Mouse (Mus musculus) embryo, embryonic 9.5 days (tissue): ENCODE results near the gene 2210016L21Rik.
"Not testable (repeated sequence)": the region's sequence is repeated elsewhere in the genome, so short reads cannot be mapped to it uniquely, and the experiment has no call there.

Source experiments
- DNase-seq: peaks from one replicate; pipeline ENCODE4 v3.0.0-alpha.2; 2017; ENCODE audit errors: extremely low spot score

Gene 2210016L21Rik

DNA sequence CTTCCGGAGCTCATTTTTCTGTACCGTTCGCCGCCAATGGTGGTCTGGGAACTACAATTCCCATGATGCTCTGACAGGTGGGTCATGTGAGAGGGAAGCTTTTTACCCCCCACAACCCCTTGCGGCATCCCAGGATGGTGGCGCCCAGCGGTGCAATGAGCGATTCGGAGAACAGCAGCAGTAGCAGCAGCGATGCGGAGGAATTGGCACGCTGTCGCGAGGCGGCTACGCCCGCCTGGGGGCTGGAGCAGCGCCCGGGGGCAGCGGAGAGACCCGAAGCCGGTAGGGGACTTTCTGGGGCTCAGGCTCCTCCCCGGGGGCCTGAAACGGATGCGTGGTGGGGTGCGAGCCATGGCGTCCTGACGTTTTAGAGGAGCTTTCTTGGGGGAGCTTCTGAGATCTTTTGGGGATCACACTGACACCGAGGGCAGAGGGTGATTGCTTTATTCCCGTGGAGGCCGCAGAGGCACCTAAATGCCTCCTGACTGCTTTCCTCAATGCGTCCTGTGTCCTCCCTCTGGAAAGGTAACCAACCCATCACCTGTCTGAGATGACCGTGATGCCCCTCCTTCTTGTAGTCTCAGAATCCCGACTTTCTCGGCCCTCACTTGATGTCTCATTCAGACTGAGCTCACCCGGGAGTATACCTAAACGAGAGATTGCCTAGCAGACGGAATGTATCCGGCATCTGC is at the start of gene 2210016L21Rik:
TSS of gene 2210016L21Rik (plus strand) at position 85 of the 692 bp plus-strand sequence.
- DNase-seq = peak; percentile 87

DNA sequence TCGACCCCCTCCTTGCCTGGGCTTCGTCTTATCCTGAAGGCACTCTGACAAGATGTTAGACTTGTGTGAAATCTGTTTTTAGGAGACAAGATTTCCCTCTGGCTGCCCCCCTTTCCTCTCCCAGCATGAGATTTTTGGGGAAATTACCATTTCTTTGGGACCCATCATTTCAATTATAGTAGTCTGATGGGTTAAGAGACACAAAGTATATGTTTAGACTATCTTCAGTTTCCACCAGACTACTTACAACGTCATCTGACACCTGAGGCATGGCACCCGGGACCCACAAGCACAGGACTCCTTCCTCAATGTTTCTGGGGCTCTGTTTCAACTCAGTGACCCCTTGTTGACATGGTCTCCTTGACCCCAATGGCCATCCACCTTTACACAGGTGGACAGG is 46.4 kb upstream of the 2210016L21Rik start:
- DNase-seq = no peak

DNA sequence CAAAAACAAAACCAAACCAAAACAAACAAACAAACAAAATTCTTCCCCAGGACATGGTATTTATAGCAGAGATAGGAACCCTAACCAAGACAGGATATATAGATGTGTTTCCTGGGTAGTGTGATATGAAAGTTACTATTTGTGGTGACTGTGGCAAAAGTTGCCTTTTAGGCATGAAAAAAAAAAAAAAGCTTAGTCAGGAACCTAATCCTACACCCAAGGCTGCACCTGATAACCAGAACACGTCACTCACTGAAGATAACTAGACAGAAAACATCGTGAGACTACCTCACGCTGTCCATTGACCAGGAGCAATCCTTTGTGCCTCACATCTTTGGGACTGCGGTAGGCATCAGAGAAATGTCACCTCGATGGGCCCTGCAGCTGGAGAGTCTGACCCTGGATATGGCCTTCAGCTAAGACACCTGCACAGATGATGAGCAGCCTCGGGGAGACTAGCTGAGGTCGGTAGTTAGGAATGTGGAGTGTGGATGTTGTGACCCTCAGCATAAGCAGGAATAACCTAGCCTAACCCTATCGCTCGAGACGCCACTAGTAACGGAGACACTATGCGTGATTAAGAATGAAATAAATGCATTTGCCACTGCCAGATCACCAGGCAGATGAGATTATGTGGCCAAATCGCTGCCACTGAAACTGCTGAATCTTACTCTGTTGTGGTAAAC is 45.1 kb upstream of the 2210016L21Rik start, which contains the start of gene Oasl2:
TSS of gene Oasl2 (plus strand) at position 249 of the 686 bp plus-strand sequence.
- no peak for DNase-seq

DNA sequence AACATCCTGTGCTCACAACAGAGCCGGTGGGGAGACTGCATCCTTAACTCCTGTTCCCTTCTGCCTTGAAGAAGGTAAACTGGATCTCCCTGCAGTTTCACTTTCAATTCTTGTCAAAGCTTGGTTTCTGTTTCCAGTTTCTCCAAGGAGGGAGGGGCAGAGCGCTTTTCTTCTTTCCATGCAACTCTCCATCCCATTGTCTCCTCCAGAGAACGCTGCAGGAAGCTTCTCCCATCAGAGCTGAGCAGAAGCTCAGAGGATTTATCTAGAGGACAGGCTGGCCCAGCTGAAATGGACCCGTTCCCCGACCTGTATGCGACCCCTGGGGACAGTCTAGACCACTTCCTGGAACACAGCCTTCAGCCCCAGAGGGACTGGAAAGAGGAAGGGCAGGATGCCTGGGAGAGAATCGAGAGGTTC is 44.6 kb upstream of the 2210016L21Rik start:
- no peak for DNase-seq

DNA sequence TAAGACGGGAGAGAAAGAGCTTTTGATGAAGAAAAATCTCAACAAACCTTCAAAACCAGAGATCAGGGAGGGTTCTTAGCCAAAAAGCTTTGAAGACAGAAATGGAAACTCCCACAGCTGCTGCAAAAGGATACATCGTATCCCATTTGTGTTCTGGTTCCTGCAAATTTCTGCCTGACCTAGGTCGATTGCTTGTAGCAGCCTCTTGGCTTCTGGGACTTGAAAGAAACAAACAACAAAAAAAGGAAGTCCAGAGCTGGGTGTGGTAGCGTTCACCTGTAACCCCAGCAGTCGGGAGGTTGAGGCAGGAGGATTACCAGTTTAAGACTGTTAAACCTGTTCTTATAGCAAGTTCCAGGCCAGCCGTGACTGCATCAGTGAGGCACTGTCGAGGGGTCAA is 43.1 kb upstream of the 2210016L21Rik start:
- no peak for DNase-seq

DNA sequence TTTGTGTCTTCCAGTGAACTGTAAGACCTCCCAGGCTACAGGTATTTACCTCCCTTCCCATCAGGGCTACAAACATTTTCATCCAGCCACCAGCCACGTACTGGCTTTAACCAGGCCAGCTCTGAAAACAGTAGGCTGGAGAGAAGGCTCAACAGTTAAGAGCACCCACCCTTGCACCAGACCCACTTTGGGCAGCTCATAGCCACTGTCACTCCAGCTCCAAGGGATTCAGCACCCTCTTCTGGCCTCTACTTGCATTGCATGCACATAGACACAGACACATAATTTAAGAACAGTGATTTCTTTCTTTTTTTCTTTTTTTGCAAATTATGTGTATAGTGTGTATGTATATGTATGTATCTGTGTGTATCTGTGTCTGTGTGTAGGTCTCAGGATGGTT is 39.5 kb upstream of the 2210016L21Rik start:
- peak; percentile 47 for DNase-seq

DNA sequence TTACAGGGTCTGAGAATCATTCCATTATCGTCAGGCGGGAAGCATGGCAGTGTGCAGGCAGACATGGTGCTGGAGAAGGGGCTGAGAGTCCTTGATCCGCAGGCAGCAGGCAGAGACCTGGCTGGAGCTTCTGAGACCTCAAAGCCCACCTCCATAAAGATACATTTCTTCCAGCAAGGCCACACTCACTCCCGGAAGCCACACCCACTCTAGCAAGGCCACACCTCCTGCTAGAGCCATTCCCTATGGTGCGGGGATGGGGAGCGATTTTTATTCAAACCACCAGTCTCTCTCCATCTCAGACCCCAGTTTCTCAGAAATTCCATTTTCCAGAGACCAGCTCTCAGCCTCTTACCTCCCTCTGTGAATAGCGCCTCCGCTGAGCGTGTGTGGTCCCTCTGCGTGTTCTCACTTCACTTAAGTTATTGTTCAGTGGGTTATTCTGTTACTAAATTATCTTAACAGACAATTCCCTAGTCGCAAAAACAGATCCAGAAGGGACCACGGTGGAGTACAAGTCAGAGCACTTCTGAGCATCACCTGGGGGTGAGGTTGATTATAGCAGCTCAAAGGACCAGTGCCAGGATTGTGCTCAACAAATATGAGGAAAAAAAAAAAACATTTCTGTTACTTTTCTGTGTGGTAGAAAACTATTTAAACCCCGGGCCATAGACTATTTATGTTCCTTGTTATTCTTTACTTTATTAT is 33.2 kb upstream of the 2210016L21Rik start:
- DNase-seq = no peak

DNA sequence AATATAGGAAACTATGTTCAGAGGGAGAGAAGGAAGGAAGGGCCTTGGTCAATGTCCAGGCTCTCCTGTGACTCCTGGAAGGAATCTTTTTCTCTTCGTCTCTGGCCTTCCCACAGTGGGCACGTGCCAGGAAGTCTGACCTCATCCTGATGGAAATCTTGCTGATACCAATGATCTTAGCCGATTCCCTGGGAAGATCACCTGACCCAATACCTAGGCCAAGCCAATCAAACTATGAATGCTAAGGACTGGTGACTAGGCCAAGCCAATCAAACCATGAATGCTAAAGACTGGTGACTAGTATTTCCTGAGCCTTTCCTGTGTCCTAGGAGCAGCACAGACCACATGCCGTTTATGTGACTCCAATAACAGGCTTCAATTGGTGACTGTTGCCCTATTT is 28.3 kb upstream of the 2210016L21Rik start:
- no peak for DNase-seq

DNA sequence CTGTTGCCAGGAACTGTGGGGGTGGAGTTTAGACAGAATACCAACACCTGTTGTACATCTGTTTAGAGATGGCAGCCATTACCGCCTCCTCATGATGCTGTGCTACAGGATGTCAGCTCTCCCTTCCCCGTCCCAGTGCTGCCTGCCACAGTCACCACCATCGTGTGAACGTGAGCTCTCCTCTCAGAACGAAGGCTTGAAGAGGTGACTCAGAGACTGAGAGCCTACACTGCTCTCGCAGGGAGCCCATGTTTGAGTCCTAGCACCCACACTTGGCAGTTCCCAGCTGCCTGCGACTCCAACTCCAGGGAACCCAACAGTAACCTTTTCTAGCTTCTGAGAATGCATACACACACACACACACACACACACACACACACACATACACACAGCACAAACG is 27.1 kb upstream of the 2210016L21Rik start:
- no peak for DNase-seq

DNA sequence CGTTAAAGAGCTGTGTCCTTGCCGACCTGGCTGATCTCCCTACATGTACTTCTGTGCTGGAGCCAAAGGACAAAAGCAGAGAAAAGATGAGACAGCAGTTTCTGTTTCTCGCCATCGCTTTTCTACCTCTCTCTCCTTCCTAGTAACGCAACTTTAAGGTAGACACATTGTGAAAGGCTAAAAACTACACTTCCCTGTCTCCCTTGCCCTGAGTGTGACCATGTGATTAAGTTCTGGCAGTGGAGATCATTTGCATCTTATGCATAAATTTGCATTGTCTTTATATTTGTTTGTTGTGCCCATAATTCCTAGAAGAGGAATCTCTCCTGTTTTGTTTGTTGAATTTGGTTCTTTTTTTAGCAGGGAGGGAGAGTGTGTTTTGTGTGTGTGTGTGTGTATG is 26.1 kb upstream of the 2210016L21Rik start:
- DNase-seq = no peak

DNA sequence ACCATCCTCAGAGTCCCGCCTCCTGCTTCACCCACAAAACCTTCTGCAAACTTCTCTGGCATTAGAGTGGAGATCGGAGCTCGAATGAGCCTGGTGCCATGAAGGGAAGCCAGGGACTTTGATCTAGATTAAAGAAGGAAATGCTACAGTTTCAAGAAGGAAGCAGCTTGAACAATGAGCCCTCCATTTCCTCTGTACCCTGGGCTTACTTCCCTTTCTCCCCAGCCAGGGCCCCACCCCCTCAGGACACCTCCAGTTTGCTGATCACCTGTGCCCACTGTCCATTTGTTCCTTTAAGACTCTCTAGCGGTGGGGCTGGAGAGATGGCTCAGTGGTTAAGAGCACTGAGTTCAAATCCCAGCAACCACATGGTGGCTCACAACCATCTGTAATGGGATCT is 25.2 kb upstream of the 2210016L21Rik start:
- DNase-seq = no peak

DNA sequence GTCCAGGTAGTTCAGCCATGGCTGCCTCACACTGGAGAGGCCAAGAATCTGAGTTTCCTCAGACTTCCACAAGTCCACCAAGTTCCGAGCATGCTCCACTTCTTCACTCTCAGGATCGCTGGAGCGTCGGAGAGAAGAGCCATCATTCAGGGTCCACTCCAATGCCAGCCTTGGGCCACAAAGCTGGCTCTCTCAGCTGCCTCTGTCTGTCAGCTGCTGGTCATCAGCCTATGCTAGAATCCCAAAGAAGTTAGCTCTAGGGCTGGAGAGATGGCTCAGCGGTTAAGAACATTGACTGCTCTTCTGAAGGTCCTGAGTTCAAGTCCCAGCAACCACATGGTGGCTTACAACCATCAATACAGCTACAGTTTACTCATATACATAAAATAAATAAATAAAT is 24.6 kb upstream of the 2210016L21Rik start:
- not testable (repeated sequence) for DNase-seq

DNA sequence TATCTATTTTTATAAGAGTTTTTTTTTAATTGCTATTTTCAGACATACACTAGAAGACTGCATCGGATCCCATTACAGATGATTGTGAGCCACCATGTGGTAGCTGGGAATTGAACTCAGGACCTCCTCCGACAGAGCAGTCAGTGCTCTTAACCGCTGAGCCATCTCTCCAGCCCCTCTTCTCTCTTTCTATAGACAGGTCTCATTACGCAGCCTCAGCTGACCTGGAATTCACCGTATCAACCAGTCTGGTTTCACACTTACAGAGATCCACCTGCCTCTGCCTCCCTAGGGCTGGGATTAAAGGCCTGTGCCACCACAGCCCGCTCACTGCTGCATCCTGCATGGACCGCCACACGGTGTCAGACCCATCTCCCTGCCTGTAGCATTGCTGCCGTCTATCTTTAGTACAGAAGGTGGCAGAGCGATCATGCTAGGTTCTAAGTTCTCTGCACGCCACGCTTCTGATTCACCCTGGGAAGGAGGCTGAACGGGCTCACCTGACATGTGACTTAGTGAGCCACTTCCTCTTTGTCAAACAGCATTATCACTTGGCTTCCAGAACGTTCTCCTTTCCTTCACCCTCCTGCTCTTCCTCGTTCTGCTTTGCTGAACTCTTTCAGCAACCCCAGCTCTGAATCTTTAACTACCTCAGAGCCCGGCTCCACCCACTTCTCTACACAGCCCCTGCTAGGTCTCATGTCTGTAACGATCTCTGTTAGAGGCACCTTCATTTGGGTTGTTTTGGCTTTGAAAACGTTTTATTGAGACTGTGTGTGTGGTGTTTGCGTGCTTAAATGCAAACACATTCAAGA is 20.2 kb upstream of the 2210016L21Rik start:
- no peak for DNase-seq

DNA sequence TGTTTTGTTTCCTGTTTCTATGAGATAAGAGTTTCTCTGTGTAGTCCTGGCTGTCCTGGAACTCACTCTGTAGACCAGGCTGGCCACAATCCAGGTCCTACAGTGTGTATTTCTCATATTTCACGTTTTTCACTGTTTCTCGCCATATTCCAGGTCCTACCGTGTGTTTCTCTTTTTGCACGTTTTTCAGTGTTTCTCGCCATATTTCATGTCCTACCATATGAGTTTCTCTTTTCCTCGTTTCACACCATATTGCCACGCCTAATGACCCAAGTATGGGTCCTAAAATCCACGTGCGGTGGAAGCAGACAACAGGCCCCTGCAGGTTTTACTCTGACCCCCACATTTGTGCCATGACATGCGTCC is 19.6 kb upstream of the 2210016L21Rik start:
- no peak for DNase-seq

DNA sequence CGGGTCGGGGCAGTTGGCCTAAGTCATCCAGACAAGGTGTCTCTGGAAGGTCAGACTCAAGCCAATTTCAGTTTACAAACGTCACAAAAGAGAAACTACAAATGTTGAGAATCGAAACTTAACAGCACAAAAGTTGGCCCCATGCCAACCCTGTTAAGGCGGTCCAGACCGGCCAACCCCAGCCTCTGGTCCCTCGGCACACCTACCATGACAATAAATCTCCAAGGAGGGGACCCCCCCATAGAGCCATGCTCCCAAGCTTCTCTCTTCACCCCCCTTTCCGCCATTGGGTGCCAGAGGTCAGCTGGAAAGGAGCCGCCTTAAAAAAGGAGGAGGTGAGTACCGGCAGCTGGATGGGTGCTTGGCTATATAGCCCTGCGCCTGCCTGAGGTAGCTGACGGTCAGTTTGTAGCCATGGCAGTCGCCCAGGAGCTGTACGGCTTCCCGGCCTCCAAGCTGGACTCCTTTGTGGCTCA is 18.9 kb upstream of the 2210016L21Rik start, which contains the start of gene Oasl1:
TSS of gene Oasl1 (plus strand) at position 243 of the 476 bp plus-strand sequence.
- DNase-seq = no peak

DNA sequence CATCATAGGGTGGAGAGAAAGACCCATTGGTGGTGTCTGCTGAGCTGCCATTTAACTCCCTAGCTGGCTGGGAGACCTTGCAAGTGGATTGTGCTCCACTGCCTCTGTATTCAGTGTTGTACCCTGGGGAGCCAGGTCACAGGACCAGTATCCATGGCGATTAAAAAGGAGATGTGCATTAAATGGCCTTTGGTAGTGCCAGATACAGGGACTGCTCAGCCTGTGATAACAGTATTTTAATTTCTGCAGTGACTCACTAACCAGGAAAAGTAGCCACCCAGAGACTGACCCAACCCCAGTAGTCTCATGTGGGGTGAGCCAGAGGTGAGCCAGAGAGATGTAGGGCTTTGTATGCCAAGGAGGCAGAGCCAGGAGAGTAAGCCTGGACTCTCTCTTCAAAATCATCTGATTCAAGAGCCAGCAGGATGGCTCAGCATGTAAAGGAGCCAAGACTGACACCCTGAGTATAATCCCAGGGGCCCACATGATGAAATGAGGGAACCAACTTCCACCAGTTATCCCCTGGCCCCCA is 15.7 kb upstream of the 2210016L21Rik start:
- no peak for DNase-seq

DNA sequence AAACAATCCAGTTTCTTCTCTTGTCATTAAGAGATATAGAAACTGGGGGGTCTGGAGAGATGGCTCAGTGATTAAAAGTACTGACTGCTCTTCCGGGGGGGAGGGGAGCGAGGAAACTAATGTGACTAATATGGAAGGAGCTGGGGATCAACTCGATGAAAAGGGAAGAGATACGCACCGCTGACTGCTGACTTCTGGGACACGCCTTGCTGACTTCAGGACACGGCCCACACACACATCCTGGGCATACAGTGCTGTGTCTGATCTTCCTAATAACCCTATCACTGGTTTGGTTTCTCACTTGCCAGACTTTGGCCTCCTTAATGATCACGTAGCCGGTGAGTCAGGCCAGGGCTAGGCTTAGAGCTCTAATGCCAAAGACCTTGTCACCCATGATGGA is 15.2 kb upstream of the 2210016L21Rik start:
- DNase-seq = no peak

DNA sequence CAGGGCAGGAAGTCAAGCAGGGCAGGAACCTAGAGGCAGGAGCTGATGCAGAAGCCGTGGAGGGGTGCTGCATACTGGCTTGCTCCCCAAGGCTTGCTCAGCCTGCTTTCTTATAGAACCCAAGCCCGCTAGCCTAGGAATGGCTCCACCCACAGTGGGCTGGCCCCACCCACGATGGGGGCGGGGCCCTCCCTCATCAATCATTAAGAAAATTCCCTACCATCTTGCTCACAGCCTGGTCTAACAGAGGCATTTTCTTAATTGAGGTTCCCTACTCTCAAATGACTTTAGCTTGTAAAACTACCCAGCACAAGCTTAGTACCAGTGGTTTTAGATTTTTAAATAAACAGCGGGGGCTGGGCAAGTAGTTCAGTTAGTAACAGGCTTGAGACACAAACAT is 10.3 kb upstream of the 2210016L21Rik start:
- DNase-seq = no peak

DNA sequence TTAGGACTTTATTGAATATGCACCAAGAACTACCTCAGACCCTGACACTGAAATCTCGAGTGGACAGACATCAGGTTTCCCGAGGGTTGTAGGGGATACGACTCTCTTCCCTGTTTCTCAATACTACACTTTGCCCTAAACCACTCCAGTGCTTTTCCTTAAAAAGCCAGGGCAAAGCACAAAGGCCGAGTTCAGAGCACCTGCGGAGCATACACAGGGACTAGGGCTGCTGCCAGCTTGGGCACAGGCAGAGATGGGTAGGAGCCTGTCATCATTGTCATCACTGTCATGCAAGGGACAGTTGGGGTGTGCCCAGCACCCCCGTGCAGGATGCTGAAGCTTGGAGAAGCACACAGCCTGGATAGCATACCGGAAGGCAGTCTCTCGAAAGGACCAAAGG is 8.8 kb upstream of the 2210016L21Rik start:
- DNase-seq = no peak

DNA sequence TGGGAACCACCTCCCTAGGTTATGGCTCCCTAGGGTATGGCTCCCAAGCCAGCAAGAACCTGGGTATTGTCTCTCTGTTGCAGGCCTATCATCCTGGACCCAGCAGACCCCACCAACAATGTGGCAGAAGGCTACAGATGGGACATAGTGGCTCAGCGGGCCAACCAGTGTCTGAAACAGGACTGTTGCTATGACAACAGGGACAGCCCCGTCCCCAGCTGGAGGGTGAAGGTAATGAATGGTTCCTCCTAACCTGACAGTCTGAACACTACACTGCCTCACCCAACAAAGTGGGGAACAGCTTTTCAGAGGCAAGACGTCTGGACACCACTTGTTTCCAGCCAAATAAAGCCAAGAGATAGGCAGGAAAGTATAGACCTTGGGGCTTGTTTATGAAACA is 6.1 kb upstream of the 2210016L21Rik start:
- no peak for DNase-seq

DNA sequence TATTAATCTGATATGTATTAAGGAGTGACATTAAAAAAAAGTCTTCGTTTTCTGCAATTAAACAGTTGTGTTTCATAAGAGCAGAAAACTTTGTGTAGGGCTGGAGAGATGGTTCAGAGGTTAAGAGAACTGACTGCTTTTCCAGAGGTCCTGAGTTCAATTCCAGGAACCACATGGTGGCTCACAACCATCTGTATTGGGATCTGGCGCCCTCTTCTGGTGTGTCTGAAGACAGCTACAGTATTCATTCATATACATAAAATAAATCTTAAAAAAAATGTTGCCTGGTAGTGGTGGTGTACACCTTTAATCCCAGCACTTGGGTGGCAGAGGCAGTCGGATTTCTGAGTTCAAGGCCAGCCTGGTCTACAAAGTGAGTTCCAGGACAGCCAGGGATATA is 820 bp upstream of the 2210016L21Rik start:
- not testable (repeated sequence) for DNase-seq

DNA sequence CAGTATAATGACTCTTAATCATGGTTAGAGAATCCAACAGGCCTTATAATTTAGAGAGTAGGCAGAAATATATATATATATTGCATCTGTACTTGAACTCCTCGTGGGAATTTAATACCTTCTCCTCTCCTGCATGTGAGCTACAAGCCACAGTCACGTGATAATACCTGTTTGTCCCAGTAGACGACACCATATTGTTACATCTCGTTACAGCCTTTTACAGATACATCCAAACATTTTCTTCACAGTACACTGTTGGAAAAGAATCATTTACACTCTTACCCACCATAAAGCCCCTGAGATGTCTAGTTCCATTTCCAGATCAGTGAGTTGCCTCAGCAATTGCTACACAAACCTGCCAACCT is 790 bp downstream of the 2210016L21Rik start:
- no peak for DNase-seq
